Mouse (Mus musculus) left cerebral cortex, adult 8-10 months (tissue): ENCODE results near the gene S100a3. TPM values are rescaled to one million over a fixed set of nuclear protein-coding genes. Genes with fewer than 3 reads are reported as not detected.

Source experiments
- DNase-seq, 2 experiments: peaks; one replicate each; pipeline ENCODE4 v3.0.0; 2022; ENCODE audit warnings: low spot score in 2 of 2
- total RNA-seq, 4 experiments: library from RNA; stranded (reverse); gene quantifications; 2 replicates each; pipeline ENCODE4 v1.2.4; 2022

S100a3 gene
- total RNA-seq, 4 experiments from 2014 or later, result 0.74 to 1.9 (median 1.5) TPM

- DNase-seq, result no peak
These were observed 40.2 kb downstream of the S100a3 start for GRCm38 (mm10) chr3:90600458-90601195.

DNA sequence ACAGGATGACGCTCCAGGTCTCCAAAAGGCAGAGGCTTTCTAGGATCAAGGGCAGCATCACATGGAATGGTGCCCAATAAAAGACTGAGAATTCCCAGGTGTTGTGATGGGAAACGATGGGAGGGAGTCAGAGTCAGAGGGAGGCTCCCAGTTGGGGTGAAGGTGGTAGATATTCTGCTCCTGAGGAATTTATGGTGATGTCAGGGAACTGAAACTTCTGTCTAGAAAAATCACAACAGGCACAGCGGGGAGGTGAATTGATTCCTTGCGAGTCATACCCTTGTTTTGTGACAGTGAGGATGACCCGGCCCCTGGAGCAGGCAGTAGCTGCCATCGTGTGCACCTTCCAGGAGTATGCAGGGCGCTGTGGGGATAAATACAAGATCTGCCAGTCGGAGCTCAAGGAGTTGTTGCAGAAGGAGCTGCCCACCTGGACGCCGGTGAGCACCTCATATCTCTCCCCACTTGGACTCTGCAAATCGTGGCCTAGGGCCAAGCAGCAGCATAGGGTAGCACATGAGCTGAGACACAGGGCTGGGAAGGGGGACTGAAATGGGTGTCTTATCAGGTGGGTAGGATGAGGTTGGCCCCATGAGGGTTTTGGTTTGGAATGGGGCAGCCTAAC is 41.2 kb downstream of the S100a3 start, which contains the start of gene Gm42674:
TSS of gene Gm42674 (plus strand) at position 419 of the 625 bp plus-strand sequence.
- DNase-seq, result no peak

DNA sequence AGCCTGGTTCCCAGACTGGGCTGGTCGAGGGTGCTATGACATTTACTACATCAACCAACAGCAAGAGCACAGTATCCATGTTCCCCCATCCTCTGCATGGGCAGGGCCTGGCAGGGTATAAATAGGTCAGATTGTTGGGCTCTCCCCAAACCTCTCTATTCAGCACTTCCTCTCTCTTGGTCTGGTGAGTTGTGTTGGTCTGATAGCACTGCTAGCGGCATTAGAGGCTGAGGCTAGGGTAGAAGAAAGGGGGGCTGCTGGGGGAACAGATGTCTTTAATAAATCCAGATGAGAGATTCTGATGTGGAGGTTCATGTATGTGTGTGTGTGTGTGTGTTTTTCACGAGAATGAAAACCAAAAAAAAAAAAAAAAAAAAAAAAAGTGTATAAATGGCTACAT is 43.2 kb downstream of the S100a3 start, which contains the start of gene S100a4:
TSS of gene S100a4 (plus strand) at position 149 of the 400 bp plus-strand sequence.
- DNase-seq, result no peak

GRCm38 (mm10) chr3:90604416-90604815 is 44.0 kb downstream of the S100a3 start:
- peak in 1 of 2 experiments; percentile 58 for DNase-seq

GRCm38 (mm10) chr3:90605049-90605448 is 44.7 kb downstream of the S100a3 start:
- no peak for DNase-seq

DNA sequence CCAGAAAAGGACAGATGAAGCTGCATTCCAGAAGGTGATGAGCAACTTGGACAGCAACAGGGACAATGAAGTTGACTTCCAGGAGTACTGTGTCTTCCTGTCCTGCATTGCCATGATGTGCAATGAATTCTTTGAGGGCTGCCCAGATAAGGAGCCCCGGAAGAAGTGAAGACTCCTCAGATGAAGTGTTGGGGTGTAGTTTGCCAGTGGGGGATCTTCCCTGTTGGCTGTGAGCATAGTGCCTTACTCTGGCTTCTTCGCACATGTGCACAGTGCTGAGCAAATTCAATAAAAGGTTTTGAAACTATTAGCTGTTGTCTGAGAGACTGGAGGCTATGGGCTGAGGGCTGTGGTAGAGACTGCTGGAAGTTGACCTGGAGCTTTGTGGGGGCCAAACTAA is 45.4 kb downstream of the S100a3 start:
- no peak for DNase-seq

DNA sequence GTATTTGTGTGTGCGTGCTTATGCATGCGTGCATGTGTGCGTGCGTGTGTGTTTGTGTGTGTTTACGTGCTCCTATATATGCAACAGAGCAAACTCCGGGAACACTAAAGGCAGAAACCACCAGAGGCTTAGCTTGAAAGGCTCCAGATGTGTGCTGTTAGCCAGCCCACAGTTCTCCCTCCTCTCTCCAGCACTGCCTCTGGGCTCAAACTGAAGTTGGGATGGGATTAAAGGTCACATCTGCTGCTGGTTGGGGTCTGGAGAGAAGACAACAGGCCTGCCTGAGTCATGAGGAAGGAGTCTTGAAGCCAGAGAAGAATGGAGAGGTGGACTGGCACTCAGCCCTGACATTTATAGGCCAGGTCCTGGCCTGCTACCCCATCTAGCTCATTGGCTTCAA is 45.8 kb downstream of the S100a3 start:
- DNase-seq, result no peak

DNA sequence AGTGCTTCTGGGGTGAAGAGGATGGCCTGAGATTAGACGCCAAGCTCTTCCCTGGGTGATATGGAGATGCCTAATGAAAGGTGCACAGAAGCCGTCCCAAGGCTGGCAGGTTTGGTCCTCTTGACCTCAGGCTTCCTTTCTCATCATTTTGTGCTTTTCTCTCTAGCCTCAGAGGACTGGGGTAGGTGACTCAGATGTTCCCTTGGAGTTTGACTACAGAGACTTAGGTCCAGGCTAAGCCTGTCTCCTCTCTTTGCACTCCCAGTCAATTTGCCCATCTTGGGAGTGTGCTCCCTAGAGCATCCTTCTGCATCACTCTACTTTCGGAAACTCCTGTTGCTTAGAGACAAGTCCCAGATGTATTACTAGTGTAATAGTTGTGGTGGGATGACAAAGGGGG is 47.0 kb downstream of the S100a3 start:
- no peak for DNase-seq

- DNase-seq, result no peak
These were observed 47.8 kb downstream of the S100a3 start, which contains the start of gene S100a5 for GRCm38 (mm10) chr3:90608223-90608622. Gene S100a5, plus strand, starts transcription at chr3:90608523.

DNA sequence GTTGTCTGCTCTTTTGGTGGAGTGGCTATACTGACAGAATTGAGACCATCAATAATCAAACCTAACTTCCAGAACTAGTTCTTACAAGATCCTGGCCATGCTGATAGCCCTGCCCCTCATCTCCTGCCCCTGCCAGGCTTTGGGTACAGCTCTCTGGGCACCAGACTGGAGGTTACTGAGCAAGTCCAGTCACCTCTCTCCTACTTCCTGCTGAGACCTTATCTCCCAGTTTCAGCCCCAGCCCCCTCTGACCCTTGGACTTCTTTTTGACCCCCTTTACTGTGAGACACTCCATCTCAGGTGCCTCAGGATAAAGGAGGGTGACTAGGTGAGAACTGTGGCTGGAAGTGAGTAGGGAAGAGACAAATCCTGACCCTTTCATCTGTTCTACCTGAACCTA is 48.7 kb downstream of the S100a3 start:
- no peak for DNase-seq

GRCm38 (mm10) chr3:90611494-90611893 is 51.1 kb downstream of the S100a3 start:
- DNase-seq, result no peak

- no peak for DNase-seq
These were observed 51.7 kb downstream of the S100a3 start for GRCm38 (mm10) chr3:90612061-90612460.

GRCm38 (mm10) chr3:90612728-90613291 is 52.4 kb downstream of the S100a3 start, which contains the start of gene S100a6:
Gene S100a6, plus strand, starts transcription at chr3:90612882.
- no peak for DNase-seq

DNA sequence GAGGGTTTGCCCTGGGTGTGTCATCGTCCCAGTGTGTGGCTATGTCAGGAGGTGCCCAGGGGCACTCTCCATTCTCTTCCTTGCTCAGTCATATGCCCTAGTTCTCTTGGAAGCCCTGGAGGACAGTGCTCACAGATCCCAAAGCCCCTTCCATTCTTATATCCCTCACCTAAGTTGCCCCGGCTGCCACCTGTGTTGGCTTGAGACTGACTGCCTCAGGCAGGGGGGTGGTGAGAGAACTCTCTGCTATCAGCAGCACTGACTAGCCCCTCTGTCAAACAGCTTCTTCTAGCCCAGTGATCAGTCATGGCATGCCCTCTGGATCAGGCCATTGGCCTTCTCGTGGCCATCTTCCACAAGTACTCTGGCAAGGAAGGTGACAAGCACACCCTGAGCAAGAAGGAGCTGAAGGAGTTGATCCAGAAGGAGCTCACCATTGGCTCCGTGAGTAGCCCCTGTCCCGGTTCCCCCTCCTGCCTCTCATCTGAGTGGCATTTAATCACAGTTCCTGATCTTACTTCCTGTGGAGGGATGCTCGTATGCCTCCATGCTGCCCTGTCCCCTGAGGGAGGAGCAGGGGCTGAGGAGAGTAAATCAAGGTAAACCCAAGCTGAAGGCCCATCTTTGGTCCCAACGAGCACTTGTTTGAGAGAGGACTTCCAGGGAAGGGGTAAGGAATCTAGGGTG is 53.2 kb downstream of the S100a3 start:
- DNase-seq, result no peak

GRCm38 (mm10) chr3:90614148-90614530 is 53.8 kb downstream of the S100a3 start:
- no peak for DNase-seq

GRCm38 (mm10) chr3:90614611-90615251 is 54.4 kb downstream of the S100a3 start:
- no peak for DNase-seq

DNA sequence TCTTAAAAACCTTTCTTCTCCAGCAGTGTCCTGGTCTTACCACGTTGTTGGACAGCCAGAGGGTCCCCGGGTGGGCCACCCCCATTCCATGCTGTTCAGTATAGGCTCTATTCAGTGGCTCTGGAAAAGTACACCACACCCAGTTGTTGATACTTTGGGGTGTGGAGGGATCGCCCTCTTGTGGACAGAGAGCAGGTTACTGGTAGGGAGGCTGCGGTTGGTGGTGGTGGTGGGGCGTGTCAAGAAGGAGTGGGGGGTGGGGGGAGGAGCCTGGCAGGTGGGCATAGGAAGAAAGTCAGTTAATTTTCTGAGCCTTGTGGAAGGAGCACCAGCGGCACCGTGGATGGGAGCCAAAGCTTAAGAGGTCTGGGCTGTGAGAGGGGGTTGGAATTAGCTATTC is 55.0 kb downstream of the S100a3 start:
- DNase-seq, result peak in 1 of 2 experiments; percentile 55

- no peak for DNase-seq
These were observed 55.5 kb downstream of the S100a3 start for GRCm38 (mm10) chr3:90615911-90616310.

- DNase-seq, result no peak
These were observed 57.2 kb downstream of the S100a3 start for GRCm38 (mm10) chr3:90617586-90617985.

- DNase-seq, result no peak
These were observed 61.2 kb downstream of the S100a3 start for GRCm38 (mm10) chr3:90621552-90621951.

DNA sequence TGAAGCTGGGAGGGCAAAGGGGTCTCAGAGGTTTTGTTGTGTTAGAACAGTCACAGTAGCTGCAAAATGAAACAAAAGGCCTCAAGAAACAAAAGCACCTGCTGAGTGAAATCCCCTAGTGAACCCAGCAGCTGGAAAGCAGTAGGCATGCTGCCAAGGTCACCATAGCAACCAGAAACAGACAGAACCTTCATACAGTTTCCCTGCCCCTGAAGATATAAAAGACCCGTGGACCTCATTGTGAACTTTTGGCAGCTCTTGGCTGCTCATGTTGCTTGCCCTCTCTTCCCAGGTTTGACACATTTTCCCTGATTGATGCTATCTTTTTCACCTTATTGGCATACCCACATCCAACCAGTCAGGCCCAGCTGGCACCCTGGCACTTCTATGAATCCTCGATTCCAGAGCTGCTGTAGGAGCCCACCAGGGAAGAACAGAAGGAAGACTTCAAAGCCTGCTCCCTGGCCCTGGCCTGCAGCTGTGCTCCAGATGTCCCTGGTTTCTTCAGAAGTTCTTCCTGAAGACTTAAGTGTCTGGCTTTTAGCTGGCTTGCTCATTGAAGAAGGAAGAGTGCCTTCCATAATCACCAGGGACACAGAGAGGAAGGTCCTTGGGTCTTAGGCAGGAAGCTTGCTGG is 63.2 kb downstream of the S100a3 start:
- no peak for DNase-seq
